12 mouse cellular contexts compared by ENCODE assay signal in genomic region chr1:176223794-176224193, GRCm38 (mm10). TPM values are rescaled to one million over a fixed set of nuclear protein-coding genes. Genes with fewer than 3 reads are reported as not detected.
DNase-seq lines count a peak whose midpoint lies in the region; ATAC-seq and TF ChIP-seq lines count a peak whose summit lies in the region.
"Had no signal": no experiment of that assay in that cellular context is flagged by ENCODE, and none has a peak within 500 bp of the region (broad histone marks: within the 10 kb centered on the region; RNA-seq: fewer than 3 reads in every experiment).

No protein-coding gene starts in this region.

- H3K4me1 ChIP-seq in CH12.LX (ENCODE audit: control insufficient read depth in 1 of 2, insufficient read depth in 2 of 2): no peaks in the 10 kb centered on the region
- H3K4me1 ChIP-seq: heart, embryonic 10.5 days; lung, embryonic 15.5 days; neural tube, embryonic 12.5 days had no signal

- no peaks in the 10 kb centered on the region for H3K79me2 ChIP-seq in CH12.LX (replicated peaks; ENCODE audit: control insufficient read depth, extremely low read depth, insufficient read depth, poor library complexity, severe bottlenecking)

- H3K27ac ChIP-seq in CH12.LX (ENCODE audit: insufficient read depth, low read depth): no peak overlapping the region
- H3K27ac ChIP-seq: heart, embryonic 10.5 days; lung, embryonic 15.5 days; neural tube, embryonic 12.5 days had no signal

- H3K36me3 ChIP-seq in CH12.LX (replicated peaks in 1 of 2; ENCODE audit: control insufficient read depth in 1 of 2, insufficient read depth in 1 of 2, low read length in 1 of 2): no peaks in the 10 kb centered on the region
- H3K36me3 ChIP-seq: G1E; heart, embryonic 10.5 days; lung, embryonic 15.5 days; neural tube, embryonic 12.5 days had no signal

- no peak for TF ChIP-seq CTCF in CH12.LX (conservative IDR thresholded peaks at IDR 0.05 in 1 of 2, IDR thresholded peaks at IDR 0.05 in 1 of 2; ENCODE audit: low read depth in 2 of 2, low read length in 2 of 2)

- in situ Hi-C loops in CH12.LX (cut with MboI; ENCODE audit: low pct_ligation_motif_present, low pct_unique_long_range_greater_than_20kb, low sequenced_read_pairs): loop anchor here (25.0 kb wide), 1 partner anchor 639 kb away; no protein-coding TSS in a partner anchor

- no peaks in the 10 kb centered on the region for H3K27me3 ChIP-seq in CH12.LX (replicated peaks)
- H3K27me3 ChIP-seq: lung, embryonic 15.5 days; neural tube, embryonic 12.5 days had no signal

- no peak for DNase-seq in frontal cortex, postnatal 14 days (ENCODE audit: low spot score in 2 of 2)
- peak; percentile 6 for DNase-seq in kidney, postnatal 14 days
- no peak for DNase-seq in kidney, adult 11 months
- no peak for DNase-seq in CH12.LX (ENCODE audit: extremely low read depth)
- DNase-seq in Muller cell, postnatal 12 days (ENCODE audit: inconsistent ontology term): no peak

- no peak for TF ChIP-seq POLR2A in CH12.LX (IDR thresholded peaks at IDR 0.05; ENCODE audit: low read depth, low read length)

- peak; percentile 53 for ATAC-seq in frontal cortex, adult (ENCODE audit: low TSS enrichment)
- peak; percentile 57 for ATAC-seq in granulocyte monocyte progenitor cell, adult 5-6 weeks (replicated peaks; ENCODE audit: poor library complexity, severe bottlenecking)

- TF ChIP-seq RAD21 in CH12.LX (IDR thresholded peaks at IDR 0.05; ENCODE audit: low read depth, low read length): no peak

- dilution Hi-C loops in CH12.LX (cut with MboI; ENCODE audit: extremely low pct_ligation_motif_present, extremely low pct_unique_long_range_greater_than_20kb, low sequenced_read_pairs): no loop called here

- H3K4me3 ChIP-seq in CH12.LX (replicated peaks in 1 of 3; ENCODE audit: low read depth in 2 of 3, low read length in 2 of 3, poor library complexity in 1 of 3): no peak overlapping the region
- H3K4me3 ChIP-seq: heart, embryonic 10.5 days; lung, embryonic 15.5 days; neural tube, embryonic 12.5 days had no signal

- TF ChIP-seq EP300 in CH12.LX (IDR thresholded peaks at IDR 0.05; ENCODE audit: low read length): no peak

- no peaks in the 10 kb centered on the region for H3K9me3 ChIP-seq in CH12.LX (replicated peaks; ENCODE audit: low read length)
- H3K9me3 ChIP-seq: heart, embryonic 10.5 days; lung, embryonic 15.5 days; neural tube, embryonic 12.5 days had no signal

- H3K4me2 ChIP-seq in CH12.LX (ENCODE audit: insufficient read depth, low read depth, poor library complexity, severe bottlenecking): peak overlapping the region; percentile 61; the same call in 1 of the 2 replicates
- H3K4me2 ChIP-seq: neural tube, embryonic 12.5 days had no signal

- H3K9ac ChIP-seq in CH12.LX (ENCODE audit: insufficient read depth, low read depth): no peak overlapping the region
- H3K9ac ChIP-seq: lung, embryonic 15.5 days; neural tube, embryonic 12.5 days had no signal

TF ChIP-seq in CH12.LX, 34 proteins besides CTCF, POLR2A, EP300 and RAD21:
- no peak for TF ChIP-seq IRF4 (IDR thresholded peaks at IDR 0.05; ENCODE audit: low read depth, low read length)
- TF ChIP-seq KAT2A (IDR thresholded peaks at IDR 0.05; ENCODE audit: insufficient replicate concordance, low read length): no peak
- no peak for TF ChIP-seq ZKSCAN1 (IDR thresholded peaks at IDR 0.05; ENCODE audit: borderline replicate concordance, low read depth, low read length)
- no peak for TF ChIP-seq NRF1 (IDR thresholded peaks at IDR 0.05; ENCODE audit: low read depth, low read length)

RNA-seq across cellular contexts. Expression of gene Pld5, which starts 51.3 kb away (rescaled TPM):
- not detected in 2 replicates for total RNA-seq in CH12.LX (2012; rRNA removed)
- not detected in 2 replicates for total RNA-seq in CH12.LX (2014; rRNA removed)
- not detected in 2 replicates for polyA plus RNA-seq in CH12.LX (2012; ENCODE audit: insufficient read length, low read depth)
- total RNA-seq in granulocyte monocyte progenitor cell, adult 5-6 weeks (2014; fragmentation: Nextera tagmentation): not detected in 2 replicates
- not detected in 2 replicates for total RNA-seq in granulocyte monocyte progenitor cell, adult 5-6 weeks (2017)
- polyA plus RNA-seq: C2C12, G1E had no signal
